8 mouse cellular contexts compared by ENCODE assay signal in genomic region chrX:107402915-107403912, GRCm38 (mm10). TPM values are rescaled to one million over a fixed set of nuclear protein-coding genes. Genes with fewer than 3 reads are reported as not detected.
DNase-seq lines count a peak whose midpoint lies in the region; ATAC-seq and TF ChIP-seq lines count a peak whose summit lies in the region.

TSS of gene Itm2a (minus strand) at chrX:107403376.

- peak; percentile 76 for DNase-seq in CD4-positive, CD25-positive, alpha-beta regulatory T cell, adult 2 months (ENCODE audit: low read depth, low spot score)
- peak; percentile 18 for DNase-seq in T-cell, adult 2 months (ENCODE audit: low spot score)
- peak; percentile 50 for DNase-seq in forebrain, embryonic 10.5 days (ENCODE audit: extremely low spot score, low spot score)
- peak in 1 of 2 experiments; percentile 8 for DNase-seq in layer of hippocampus, adult 2 months (ENCODE audit: low spot score in 2 of 2)
- peak; percentile 65 for DNase-seq in lung, embryonic 14.5 days
- DNase-seq in thymus, postnatal 36 days = peak; percentile 41 to 55

- no peaks in the 10 kb centered on the region; the same call in 1 of the 2 replicates for H3K36me3 ChIP-seq in forebrain, embryonic 10.5 days (replicated peaks)
- H3K36me3 ChIP-seq in heart, embryonic 14.5 days (ENCODE audit: control insufficient read depth, insufficient read depth, low read length) = peaks cover 8% of the 10 kb centered on the region
- H3K36me3 ChIP-seq in lung, embryonic 14.5 days (ENCODE audit: insufficient read depth) = no peaks in the 10 kb centered on the region

- TF ChIP-seq CTCF in layer of hippocampus, adult 2 months (conservative IDR thresholded peaks at IDR 0.05) = no peak
- TF ChIP-seq CTCF in lung, embryonic 14.5 days (IDR thresholded peaks at IDR 0.05; ENCODE audit: low read depth) = no peak

- H3K9ac ChIP-seq in heart, embryonic 14.5 days (ENCODE audit: low read length) = peak within 1 kb of the TSS; percentile 79
- peak within 1 kb of the TSS; percentile 59 for H3K9ac ChIP-seq in lung, embryonic 14.5 days

- H3K4me1 ChIP-seq in forebrain, embryonic 10.5 days = peaks cover 8% of the 10 kb centered on the region
- peaks cover 0 to 2% of the 10 kb centered on the region in 2 experiments; a peak in 1 of 4 replicates for H3K4me1 ChIP-seq in heart, embryonic 14.5 days (ENCODE audit: control insufficient read depth in 2 of 2, insufficient read depth in 2 of 2, low read length in 2 of 2)
- no peaks in the 10 kb centered on the region for H3K4me1 ChIP-seq in lung, embryonic 14.5 days (ENCODE audit: insufficient read depth)

- H3K4me3 ChIP-seq in forebrain, embryonic 10.5 days = peak within 1 kb of the TSS; percentile 58
- peak within 1 kb of the TSS; percentile 62 to 88 for H3K4me3 ChIP-seq in heart, embryonic 14.5 days (ENCODE audit: control insufficient read depth in 1 of 2, insufficient read depth in 1 of 2, low read depth in 1 of 2, low read length in 2 of 2)
- peak within 1 kb of the TSS; percentile 62 for H3K4me3 ChIP-seq in layer of hippocampus, adult 2 months
- peak within 1 kb of the TSS; percentile 53 for H3K4me3 ChIP-seq in lung, embryonic 14.5 days (ENCODE audit: low read depth, low read length)

- H3K27me3 ChIP-seq in forebrain, embryonic 10.5 days (ENCODE audit: poor library complexity, severe bottlenecking) = peaks cover 29% of the 10 kb centered on the region
- H3K27me3 ChIP-seq in heart, embryonic 14.5 days (ENCODE audit: control insufficient read depth, insufficient read depth, low read length) = no peaks in the 10 kb centered on the region
- H3K27me3 ChIP-seq in lung, embryonic 14.5 days (ENCODE audit: insufficient read depth, low read length) = no peaks in the 10 kb centered on the region

- peak; percentile 90 for ATAC-seq in heart, embryonic 14.5 days (ENCODE audit: insufficient number of reproducible peaks, insufficient read depth, low FRiP score, low read depth)
- peak; percentile 99 for ATAC-seq in lung, embryonic 14.5 days (ENCODE audit: insufficient read depth)
- peak; percentile 39; the same call in 1 of the 2 replicates for ATAC-seq in neutrophil, adult 5-6 weeks (ENCODE audit: extremely low read depth, insufficient number of reproducible peaks, low FRiP score, poor library complexity, severe bottlenecking)

- H3K9me3 ChIP-seq in forebrain, embryonic 10.5 days = no peaks in the 10 kb centered on the region
- H3K9me3 ChIP-seq in heart, embryonic 14.5 days (ENCODE audit: control insufficient read depth, low read length) = no peaks in the 10 kb centered on the region
- no peaks in the 10 kb centered on the region for H3K9me3 ChIP-seq in lung, embryonic 14.5 days (ENCODE audit: low read depth, low read length)

- peak within 1 kb of the TSS; percentile 63 for H3K4me2 ChIP-seq in heart, embryonic 14.5 days (ENCODE audit: low read length)
- peak within 1 kb of the TSS; percentile 60 for H3K4me2 ChIP-seq in lung, embryonic 14.5 days

- H3K27ac ChIP-seq in forebrain, embryonic 10.5 days = peak within 1 kb of the TSS; percentile 75
- peak within 1 kb of the TSS; percentile 80 to 81 for H3K27ac ChIP-seq in heart, embryonic 14.5 days (replicated peaks in 1 of 2; ENCODE audit: control insufficient read depth in 1 of 2, insufficient read depth in 1 of 2, low read depth in 2 of 2, low read length in 2 of 2)
- H3K27ac ChIP-seq in layer of hippocampus, adult 2 months = peak within 1 kb of the TSS; percentile 55; the same call in 1 of the 2 replicates
- peak within 1 kb of the TSS; percentile 69 for H3K27ac ChIP-seq in lung, embryonic 14.5 days (ENCODE audit: low read depth)

- 24% methylated on average over 28 of the region's 30 CpGs for WGBS in forebrain, embryonic 10.5 days
- WGBS in heart, embryonic 14.5 days = 20% methylated on average over 30 of the region's 30 CpGs
- WGBS in lung, embryonic 14.5 days = 13% methylated on average over 28 of the region's 30 CpGs

RNA-seq across cellular contexts. Expression of gene Itm2a, which starts in this region (rescaled TPM):
- polyA plus RNA-seq in forebrain, embryonic 10.5 days (2016; fragmentation: Nextera tagmentation; extraction: Ambion mirVana) = 60.7 and 61.7 TPM in 2 replicates
- polyA plus RNA-seq in heart, embryonic 14.5 days (2014; fragmentation: Nextera tagmentation; extraction: Ambion mirVana) = 375 and 450 TPM in 2 replicates
- 10 to 100 TPM; 36.5 to 43.4 TPM for total RNA-seq in layer of hippocampus, adult 2 months (2021)
- polyA plus RNA-seq in lung, embryonic 14.5 days (2014; fragmentation: Nextera tagmentation; extraction: Ambion mirVana) = 268 and 294 TPM in 2 replicates
- total RNA-seq in neutrophil, adult 5-6 weeks (2017) = 2.8 and 4.3 TPM in 2 replicates

Comparison
In these comparisons a context has a peak if more than half of its experiments do, and no peak if none do; other contexts are left out.
1. ATAC-seq: peak in every context shown above with its lines; median percentile 99 in lung, embryonic 14.5 days; 90 in heart, embryonic 14.5 days; 39 in neutrophil, adult 5-6 weeks.